Mouse (Mus musculus) kidney, embryonic 15.5 days (tissue): ENCODE data around the gene Poc1b. TPM values are rescaled to one million over a fixed set of nuclear protein-coding genes. Genes with fewer than 3 reads are reported as not detected.
"Not testable (repeated sequence)": the region's sequence is repeated elsewhere in the genome, so short reads cannot be mapped to it uniquely, and the experiment has no call there.

ENCODE experiments used
- ATAC-seq: fragments of 200-750 bp; cut with Nextera tagmentation; replicated peaks from 2 replicates; pipeline ENCODE4 v1.8.0; 2017; ENCODE audit warnings: moderate TSS enrichment; ENCODE audit not compliant: low FRiP score
- H3K27ac ChIP-seq: fragments of 300-500 bp; sonication (generic); 2 replicates; pipeline ENCODE4 v1.5.1; 2015; ENCODE audit warnings: mild to moderate bottlenecking, inconsistent platforms
- H3K27me3 ChIP-seq: fragments of 300-500 bp; sonication (generic); 2 replicates; pipeline ENCODE4 v1.6.1; 2015; ENCODE audit warnings: inconsistent platforms
- H3K36me3 ChIP-seq: fragments of 300-500 bp; sonication (generic); 2 replicates; pipeline ENCODE4 v1.6.1; 2015; ENCODE audit warnings: inconsistent platforms
- H3K4me1 ChIP-seq: fragments of 300-500 bp; sonication (generic); 2 replicates; pipeline ENCODE4 v1.6.1; 2015; ENCODE audit warnings: inconsistent platforms
- H3K4me2 ChIP-seq: fragments of 300-500 bp; sonication (generic); 2 replicates; pipeline ENCODE4 v1.6.1; 2015; ENCODE audit warnings: moderate library complexity, mild to moderate bottlenecking, inconsistent platforms
- H3K4me3 ChIP-seq: fragments of 300-500 bp; sonication (generic); replicated peaks from 2 replicates; pipeline ENCODE4 v1.5.1; 2015; ENCODE audit warnings: mild to moderate bottlenecking, inconsistent platforms
- H3K9ac ChIP-seq: fragments of 300-500 bp; sonication (generic); 2 replicates; pipeline ENCODE4 v1.6.1; 2015; ENCODE audit warnings: mild to moderate bottlenecking, inconsistent platforms
- H3K9me3 ChIP-seq: fragments of 300-500 bp; sonication (generic); replicated peaks from 2 replicates; pipeline ENCODE4 v1.6.1; 2016; ENCODE audit warnings: inconsistent platforms
- WGBS: fragments of 180-500 bp; shearing (Covaris S2); methylation state at CpG from one replicate; pipeline ENCODE4 v1.1.7; 2015; ENCODE audit warnings: mixed read lengths; 5-methylcytosine and 5-hydroxymethylcytosine counted together
- polyA plus RNA-seq: library from polyadenylated mRNA; unstranded; fragments of >200 nt; fragmentation: Nextera tagmentation; extraction: Ambion mirVana; gene quantifications from 2 replicates; pipeline ENCODE4 v1.2.1, GENCODE M21; 2015

The Poc1b gene
- polyA plus RNA-seq, 1 experiment from 2014 or later: 25.5 TPM

DNA sequence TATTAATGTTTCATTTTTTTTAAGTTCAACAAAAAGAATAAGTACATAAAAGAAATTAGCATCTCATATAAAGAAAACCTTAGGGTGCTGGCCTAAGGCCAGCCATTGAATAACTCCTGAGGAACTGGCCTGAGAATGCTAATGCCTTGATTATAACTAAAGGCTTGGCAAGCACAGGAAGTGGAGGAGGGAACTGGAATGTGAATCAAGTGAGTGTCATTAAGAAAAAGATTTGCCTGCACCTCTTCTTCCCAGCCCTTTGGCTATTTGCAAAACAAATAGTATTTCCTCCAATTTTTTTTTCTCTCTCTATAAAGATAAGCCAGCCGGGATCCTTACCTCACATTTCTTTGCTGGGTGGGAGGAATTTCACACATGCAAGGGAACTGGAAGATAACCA is 95.0 kb downstream of the Poc1b start:
- Histone ChIP-seq H3K4me2 (no peak overlapping the region), H3K4me3 (no peak overlapping the region), H3K9ac (no peak overlapping the region), H3K27me3 (no peaks in the 10 kb centered on the region), H3K36me3 (no peaks in the 10 kb centered on the region), H3K4me1 (peaks cover 40% of the 10 kb centered on the region), H3K27ac (peak overlapping the region; percentile 41; the same call in 1 of the 2 replicates), H3K9me3 (no peaks in the 10 kb centered on the region)
- ATAC-seq: no peak
- WGBS: 7% methylated on average over 1 of the region's 1 CpGs

DNA sequence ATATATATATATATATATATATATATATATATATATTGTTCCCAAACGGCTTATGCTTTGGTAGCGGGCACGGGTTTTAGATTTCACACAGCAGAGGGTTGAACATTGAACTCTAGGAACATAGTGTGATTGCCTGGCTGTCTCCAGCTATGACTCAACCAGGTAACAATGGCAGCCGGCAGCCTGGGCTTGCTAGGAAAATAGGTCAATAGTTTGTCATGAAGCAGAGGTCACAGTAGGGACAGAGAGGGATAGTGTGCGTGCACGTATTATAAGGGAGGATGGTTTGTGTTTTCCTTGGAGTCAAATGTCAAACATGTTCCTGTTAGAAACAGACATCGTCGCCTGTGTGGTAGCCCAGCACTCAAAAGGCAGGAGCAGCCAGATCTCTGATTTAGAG is 95.5 kb downstream of the Poc1b start:
- Histone ChIP-seq H3K4me3 (no peak overlapping the region), H3K4me1 (peaks cover 40% of the 10 kb centered on the region), H3K27ac (peak overlapping the region; percentile 60), H3K9me3 (no peaks in the 10 kb centered on the region), H3K4me2 (0 out of 2 replicates have a peak overlapping the region, but pooled peaks have one; percentile 7), H3K9ac (no peak overlapping the region), H3K27me3 (no peaks in the 10 kb centered on the region), H3K36me3 (no peaks in the 10 kb centered on the region)
- ATAC-seq: no peak
- WGBS: 18% methylated on average over 8 of the region's 8 CpGs

DNA sequence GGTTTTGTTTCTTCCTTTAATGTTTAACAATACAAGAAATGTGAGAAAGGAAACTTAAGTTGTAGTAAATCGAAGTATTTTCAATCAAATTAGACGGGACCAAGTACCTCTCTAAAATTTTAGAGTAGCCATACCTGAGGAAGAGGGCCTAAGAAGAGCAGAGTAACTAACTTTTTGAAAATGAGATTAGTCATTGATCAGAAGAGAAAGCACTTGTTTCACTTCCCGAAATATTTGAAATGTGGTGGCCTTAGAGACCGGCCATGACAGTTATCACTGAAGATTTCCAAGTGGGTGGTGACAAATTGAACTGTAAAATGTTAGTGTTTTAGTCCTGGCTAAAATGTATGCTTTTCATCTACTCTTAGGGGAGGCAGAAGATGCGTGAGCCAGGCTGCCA is 96.3 kb downstream of the Poc1b start:
- H3K36me3 ChIP-seq: no peaks in the 10 kb centered on the region
- peaks cover 40% of the 10 kb centered on the region for H3K4me1 ChIP-seq
- H3K27me3 ChIP-seq: no peaks in the 10 kb centered on the region
- no peak overlapping the region for H3K9ac ChIP-seq
- peak overlapping the region; percentile 91 for H3K27ac ChIP-seq
- H3K4me2 ChIP-seq: peak overlapping the region; percentile 61
- WGBS: 58% methylated on average over 5 of the region's 5 CpGs
- no peaks in the 10 kb centered on the region for H3K9me3 ChIP-seq
- H3K4me3 ChIP-seq: peak overlapping the region; percentile 31; the same call in 1 of the 2 replicates
- ATAC-seq: no peak

DNA sequence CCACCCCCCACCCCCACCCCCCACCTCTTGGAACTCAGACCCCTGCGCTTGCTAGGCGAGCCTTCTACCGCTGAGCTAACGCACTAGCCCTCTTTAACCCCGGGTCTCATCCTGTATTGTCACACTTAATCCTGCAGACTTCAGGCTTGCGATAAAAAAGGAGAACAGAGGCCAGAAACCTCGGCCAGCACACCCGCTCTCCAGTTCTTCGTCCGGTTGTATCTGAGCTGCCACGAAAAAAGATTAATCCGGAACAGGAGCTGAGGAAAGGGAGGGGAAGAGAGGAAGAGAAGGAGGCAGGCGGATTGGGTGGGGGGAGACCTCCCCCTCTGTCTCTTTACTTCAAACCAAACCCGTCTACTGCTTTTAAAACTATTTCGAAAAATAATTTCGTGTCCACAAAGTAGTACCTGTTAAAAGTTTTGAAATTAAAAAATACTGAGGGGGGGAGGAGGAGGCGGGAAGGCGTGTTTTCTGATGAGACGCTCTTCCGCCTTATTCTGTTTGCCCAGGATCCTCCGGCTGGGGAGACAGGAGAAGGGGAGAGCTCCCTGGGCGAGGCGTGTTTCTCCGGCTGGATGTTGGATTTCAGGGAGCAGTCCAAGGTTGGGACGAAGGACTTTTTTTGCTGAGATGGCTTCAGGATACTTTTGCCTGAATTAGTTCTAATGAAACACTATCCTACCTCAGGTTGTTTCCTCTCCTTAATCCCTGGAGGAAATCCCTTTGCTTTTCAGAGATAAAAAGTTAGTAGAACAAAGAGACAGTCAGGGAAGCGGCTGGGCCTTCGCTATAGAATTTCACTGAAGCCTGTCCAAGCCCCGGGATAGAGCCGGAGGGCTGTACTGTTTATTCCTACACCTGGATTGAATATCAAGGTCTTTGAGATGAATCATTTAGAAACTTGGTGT is 97.0 kb downstream of the Poc1b start:
- peak overlapping the region; percentile 61 for H3K4me2 ChIP-seq
- peak overlapping the region; percentile 31 for H3K4me3 ChIP-seq
- peaks cover 40% of the 10 kb centered on the region for H3K4me1 ChIP-seq
- H3K36me3 ChIP-seq: no peaks in the 10 kb centered on the region
- peak overlapping the region; percentile 91 for H3K27ac ChIP-seq
- no peaks in the 10 kb centered on the region for H3K27me3 ChIP-seq
- 2% methylated on average over 29 of the region's 29 CpGs for WGBS
- ATAC-seq: peak; percentile 80
- H3K9ac ChIP-seq: peak overlapping the region; percentile 42
- H3K9me3 ChIP-seq: no peaks in the 10 kb centered on the region

DNA sequence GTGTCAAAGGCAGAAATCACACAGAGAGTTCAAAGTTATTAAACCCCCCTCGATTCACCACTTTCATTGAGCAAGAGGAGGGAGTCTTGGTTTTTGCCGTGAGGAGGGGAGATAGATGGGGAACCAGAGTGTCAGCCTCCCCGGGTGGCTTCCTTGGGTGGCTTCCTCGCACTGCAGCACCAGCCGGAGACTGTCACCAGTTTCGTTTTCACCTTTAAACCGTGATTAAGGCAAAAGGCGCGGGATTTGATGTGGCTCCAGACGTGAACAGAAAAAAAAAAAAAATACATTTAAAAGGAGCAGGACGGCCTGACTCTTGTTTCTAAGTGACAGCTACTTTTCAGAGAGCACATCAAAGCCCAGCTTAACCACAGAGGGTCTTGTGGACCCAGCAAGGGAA is 97.7 kb downstream of the Poc1b start:
- peak overlapping the region; percentile 31 for H3K4me3 ChIP-seq
- peak; percentile 31 for ATAC-seq
- peak overlapping the region; percentile 61 for H3K4me2 ChIP-seq
- H3K9me3 ChIP-seq: no peaks in the 10 kb centered on the region
- no peaks in the 10 kb centered on the region for H3K36me3 ChIP-seq
- H3K4me1 ChIP-seq: peaks cover 40% of the 10 kb centered on the region
- no peaks in the 10 kb centered on the region for H3K27me3 ChIP-seq
- peak overlapping the region; percentile 91 for H3K27ac ChIP-seq
- 9% methylated on average over 11 of the region's 11 CpGs for WGBS
- peak overlapping the region; percentile 42; the same call in 1 of the 2 replicates for H3K9ac ChIP-seq

DNA sequence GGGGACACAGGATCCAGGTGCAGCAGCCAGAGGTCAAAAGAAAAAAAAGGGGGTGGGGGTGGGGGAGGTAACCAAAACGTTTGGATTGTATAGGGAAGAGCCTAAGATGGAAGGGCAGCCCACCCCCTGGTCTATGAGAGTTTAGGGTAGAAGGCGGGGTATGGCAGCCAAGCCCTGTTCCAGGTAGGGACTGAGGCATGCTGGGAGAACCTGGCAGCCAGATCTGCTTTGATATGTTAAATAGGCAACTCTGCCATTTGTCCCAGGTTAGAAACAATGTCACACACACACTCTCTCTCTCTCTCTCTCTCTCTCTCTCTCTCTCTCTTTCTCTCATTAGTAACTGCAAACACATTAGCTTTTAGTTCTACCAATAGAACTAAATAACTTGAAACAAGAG is 100.3 kb downstream of the Poc1b start:
- WGBS: 45% methylated on average over 2 of the region's 2 CpGs

DNA sequence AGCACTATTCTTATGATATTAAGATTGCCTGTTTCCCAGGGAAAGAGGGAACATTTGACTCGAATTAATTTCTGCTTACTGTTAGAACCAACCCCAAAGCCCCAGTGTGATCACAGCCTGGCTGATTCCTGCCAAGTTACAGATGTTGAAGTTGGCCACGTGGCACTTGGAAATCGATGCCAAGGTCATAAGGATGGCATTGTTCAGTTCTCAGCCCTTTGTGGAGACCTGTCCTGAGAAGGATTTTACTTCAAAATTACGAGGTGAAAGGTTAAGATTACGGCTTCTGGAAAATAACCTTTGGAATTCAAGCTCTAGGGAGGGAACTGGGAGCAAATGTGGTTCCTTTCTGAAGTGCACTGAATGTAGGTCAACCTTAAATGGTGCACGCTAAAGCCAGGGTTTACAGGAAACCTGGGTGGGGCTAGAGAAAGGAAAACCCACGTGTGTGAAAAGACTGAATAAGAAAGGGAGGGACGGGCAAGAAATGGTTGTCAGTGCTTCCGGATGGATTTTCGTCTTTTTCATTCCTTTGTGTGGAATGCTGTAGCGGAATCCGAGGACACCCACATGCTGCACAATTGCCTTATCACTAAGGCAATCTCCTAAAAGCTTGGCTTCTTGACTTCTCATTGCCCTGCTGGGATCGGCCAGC is 102.4 kb downstream of the Poc1b start:
- WGBS: 66% methylated on average over 13 of the region's 13 CpGs
- ATAC-seq: no peak

More for the DNA sequence above, 100.3 kb downstream of the Poc1b start:
- Histone ChIP-seq H3K4me1 (peaks cover 26% of the 10 kb centered on the region), H3K27ac (no peak overlapping the region), H3K36me3 (no peaks in the 10 kb centered on the region), H3K4me2 (no peak overlapping the region), H3K27me3 (no peaks in the 10 kb centered on the region), H3K9ac (no peak overlapping the region), H3K4me3 (no peak overlapping the region), H3K9me3 (no peaks in the 10 kb centered on the region)
- ATAC-seq: no peak

DNA sequence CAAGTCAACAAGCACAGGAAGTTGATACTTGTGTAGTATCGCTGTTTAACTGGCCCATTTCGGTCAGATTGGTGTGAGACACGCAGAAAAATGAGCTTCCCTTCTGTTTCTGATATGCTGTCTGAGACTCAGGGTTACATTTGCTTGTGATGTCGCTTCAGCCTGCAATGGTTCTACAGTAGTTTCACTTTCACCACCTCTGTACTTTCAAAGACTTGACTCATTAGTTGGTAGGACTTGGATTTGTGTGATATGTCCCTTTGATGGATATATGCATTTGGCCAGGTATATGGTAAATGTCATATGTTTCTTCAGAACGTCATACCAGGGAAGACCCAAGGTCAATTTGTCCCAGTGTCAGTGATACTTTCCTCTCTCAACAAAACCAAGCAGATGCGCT is 104.2 kb downstream of the Poc1b start:
- Histone ChIP-seq H3K36me3 (no peaks in the 10 kb centered on the region), H3K4me1 (peaks cover 6% of the 10 kb centered on the region; the same call in 1 of the 2 replicates), H3K27ac (no peak overlapping the region), H3K4me3 (no peak overlapping the region), H3K9me3 (no peaks in the 10 kb centered on the region), H3K4me2 (no peak overlapping the region), H3K27me3 (no peaks in the 10 kb centered on the region), H3K9ac (no peak overlapping the region)
- WGBS: 93% methylated on average over 6 of the region's 6 CpGs
- ATAC-seq: no peak

More for the DNA sequence above, 102.4 kb downstream of the Poc1b start:
- H3K27ac ChIP-seq: no peak overlapping the region
- no peak overlapping the region for H3K4me2 ChIP-seq
- H3K4me3 ChIP-seq: no peak overlapping the region
- H3K36me3 ChIP-seq: no peaks in the 10 kb centered on the region
- no peaks in the 10 kb centered on the region for H3K9me3 ChIP-seq
- no peak overlapping the region for H3K9ac ChIP-seq
- H3K27me3 ChIP-seq: no peaks in the 10 kb centered on the region
- peaks cover 9% of the 10 kb centered on the region; the same call in 1 of the 2 replicates for H3K4me1 ChIP-seq

DNA sequence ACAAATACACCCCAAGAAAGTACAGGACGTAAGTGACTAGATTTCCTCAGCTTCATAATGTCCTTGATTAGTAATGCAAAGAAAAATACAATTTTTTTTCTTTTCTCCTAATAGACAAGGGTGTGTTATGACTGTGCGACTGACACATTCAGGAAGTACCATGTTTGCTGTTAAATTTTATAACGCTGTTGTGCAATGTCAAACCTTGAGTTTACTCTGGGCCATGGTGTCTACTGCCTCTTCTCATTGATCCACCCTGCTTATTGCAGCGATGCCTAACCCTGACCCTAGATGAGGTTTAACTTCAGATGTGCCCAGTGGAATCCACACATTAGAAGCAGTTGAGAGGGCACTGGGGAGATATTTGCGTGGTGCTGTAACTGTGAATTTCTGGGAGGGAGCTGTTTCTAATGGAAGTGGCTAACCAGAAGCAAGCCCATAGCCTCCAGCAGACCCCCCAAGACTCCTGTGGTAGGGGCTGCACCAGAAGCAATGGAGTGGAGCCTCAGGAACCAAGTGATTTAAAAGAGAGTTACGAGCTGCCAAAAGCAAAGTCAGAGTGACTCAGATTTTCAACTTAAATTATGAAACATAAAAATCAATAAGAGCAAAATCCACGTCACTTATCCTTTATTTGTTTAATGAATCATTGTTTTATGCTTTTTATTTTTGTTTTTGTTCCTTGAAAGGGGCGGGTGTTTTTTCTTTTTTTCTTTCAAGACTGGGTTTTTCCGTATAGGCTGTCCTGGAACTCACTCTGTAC is 104.8 kb downstream of the Poc1b start:
- ATAC-seq: no peak

DNA sequence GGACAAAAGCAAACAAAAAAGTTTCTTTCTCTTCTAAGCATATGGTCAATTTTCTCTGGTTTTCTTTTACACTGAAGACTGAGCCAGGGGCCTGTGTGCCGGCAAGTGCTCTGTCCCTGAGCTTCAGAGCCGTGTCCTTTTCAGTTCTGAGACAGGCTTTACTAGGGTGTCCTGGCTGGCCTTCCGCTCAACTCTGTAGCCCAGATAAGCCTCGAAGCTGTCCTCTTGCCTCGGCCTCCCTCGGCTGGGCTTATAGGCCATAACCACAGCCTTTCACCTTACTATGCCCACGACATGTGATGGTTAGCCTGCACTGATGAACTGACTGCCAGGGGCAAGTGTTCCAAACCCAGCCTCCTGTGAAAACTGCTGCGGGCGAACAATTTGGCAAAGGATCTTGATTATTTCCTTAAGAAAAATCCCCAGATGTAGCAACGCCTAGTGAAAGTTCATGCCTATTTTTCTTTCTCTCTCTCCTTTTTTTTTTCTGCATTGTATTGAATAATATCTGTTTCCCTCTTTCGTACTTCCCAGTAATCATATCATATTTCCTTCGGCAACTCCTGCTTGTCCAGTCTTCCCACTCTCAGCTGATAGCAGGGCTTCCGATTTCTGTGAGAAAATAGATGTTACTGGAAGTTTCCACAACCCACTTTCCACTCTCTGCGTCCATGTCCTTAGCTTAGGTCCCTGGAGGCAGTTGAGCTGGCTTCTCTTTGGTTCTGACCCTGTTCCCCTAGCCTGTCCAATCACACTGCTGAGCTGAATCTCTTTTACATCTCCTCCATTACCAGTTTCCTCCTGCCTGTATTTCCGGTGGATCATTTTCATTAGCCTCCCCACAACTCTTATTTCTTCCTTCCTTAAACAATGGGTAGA is 107.8 kb downstream of the Poc1b start:
- H3K36me3 ChIP-seq: no peaks in the 10 kb centered on the region
- 72% methylated on average over 15 of the region's 15 CpGs for WGBS
- H3K9ac ChIP-seq: no peak overlapping the region
- no peak overlapping the region for H3K4me2 ChIP-seq
- H3K27ac ChIP-seq: no peak overlapping the region
- H3K4me3 ChIP-seq: no peak overlapping the region
- no peak for ATAC-seq
- H3K4me1 ChIP-seq: peaks cover 6% of the 10 kb centered on the region; the same call in 1 of the 2 replicates
- no peaks in the 10 kb centered on the region for H3K9me3 ChIP-seq
- H3K27me3 ChIP-seq: no peaks in the 10 kb centered on the region

More for the DNA sequence above, 104.8 kb downstream of the Poc1b start:
- Histone ChIP-seq H3K4me3 (no peak overlapping the region), H3K9me3 (no peaks in the 10 kb centered on the region), H3K27ac (no peak overlapping the region), H3K9ac (no peak overlapping the region), H3K4me2 (no peak overlapping the region), H3K27me3 (no peaks in the 10 kb centered on the region), H3K4me1 (peaks cover 6% of the 10 kb centered on the region; the same call in 1 of the 2 replicates), H3K36me3 (no peaks in the 10 kb centered on the region)
- 90% methylated on average over 9 of the region's 9 CpGs for WGBS

DNA sequence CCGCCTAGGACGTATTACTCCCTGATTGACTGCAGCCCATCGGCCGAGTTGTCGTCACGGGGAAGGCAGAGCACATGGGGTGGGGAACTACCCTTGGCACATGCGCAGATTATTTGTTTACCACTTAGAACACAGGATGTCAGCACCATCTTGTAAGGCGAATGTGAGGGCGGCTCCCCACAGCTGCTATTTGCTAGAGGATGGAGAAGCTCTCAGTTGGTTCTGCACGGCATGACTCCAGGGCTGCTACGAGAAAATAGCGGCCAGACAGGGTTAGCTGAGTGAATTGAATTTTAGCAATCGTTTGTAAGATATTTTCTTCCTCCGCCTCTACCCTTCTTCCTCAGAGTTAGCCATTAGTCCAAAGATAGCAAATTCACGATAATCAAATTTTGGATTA is 109.7 kb downstream of the Poc1b start:
- H3K9me3 ChIP-seq, H3K4me3 ChIP-seq, H3K27ac ChIP-seq, H3K36me3 ChIP-seq, H3K4me1 ChIP-seq, H3K4me2 ChIP-seq, H3K9ac ChIP-seq, ATAC-seq, H3K27me3 ChIP-seq: not testable (repeated sequence)
- 94% methylated on average over 15 of the region's 15 CpGs for WGBS
